Mouse (Mus musculus) Patski (cell line): ENCODE measurements around the gene Rtl1. TPM values are rescaled to one million over a fixed set of nuclear protein-coding genes. Genes with fewer than 3 reads are reported as not detected.

Source experiments
- ATAC-seq: fragments of 100-300 bp; one replicate; pipeline ENCODE4 v1.8.0; 2021
- CTCF ChIA-PET: fragments of 350-600 bp; sonication (Branson Sonifier 250); formaldehyde crosslinking; loops from one replicate; lab custom pipeline; 2022; ENCODE audit warnings: inconsistent platforms; lab: Charles Lee
- POLR2A ChIA-PET: fragments of 350-600 bp; sonication (Branson Sonifier 250); formaldehyde crosslinking; loops from one replicate; lab custom pipeline; 2022; ENCODE audit warnings: antibody characterized with exemption, inconsistent platforms; lab: Charles Lee
- DNase-seq: peaks from one replicate; pipeline ENCODE4 v3.0.0-alpha.2; 2011; ENCODE audit warnings: low read depth, low spot score
- H3K27me3 ChIP-seq: fragments of 371-371 bp; one replicate; pipeline ENCODE4 v1.5.1; 2021
- CTCF ChIP-seq: fragments of 100-300 bp; IDR thresholded peaks from one replicate; pipeline ENCODE4 v1.5.1; 2021
- in situ Hi-C: fragments of 300-500 bp; cut with MboI; formaldehyde crosslinking; loops from 3 replicates; pipeline ENCODE4 v1.11.1; 2018; ENCODE audit warnings: low pct_unique_long_range_greater_than_20kb, mixed read lengths
- polyA plus RNA-seq: library from polyadenylated mRNA; unstranded; gene quantifications from one replicate; pipeline ENCODE4 v1.2.3, GENCODE M21; 2021

The Rtl1 gene
- not detected for polyA plus RNA-seq

DNA sequence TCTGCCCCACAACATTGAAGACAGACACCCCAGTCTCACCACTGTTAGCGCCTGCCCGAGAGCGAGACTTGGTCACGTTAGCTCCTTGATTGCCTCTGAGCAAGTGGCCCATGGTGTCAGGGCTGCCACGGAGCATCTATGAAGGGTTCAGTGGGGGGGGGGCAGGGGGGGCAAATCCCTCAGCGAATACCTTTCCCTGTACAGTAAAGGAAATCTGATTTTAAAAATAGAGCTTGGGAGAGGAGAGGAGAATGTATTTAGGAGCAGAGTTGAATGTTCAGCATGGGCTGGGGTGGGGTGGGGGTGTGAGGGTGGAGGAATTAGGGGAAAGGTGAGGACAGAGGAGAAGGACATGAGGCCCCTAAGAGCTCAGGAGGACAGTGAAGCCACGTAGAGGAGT is at the start of gene Rtl1:
Rtl1 (minus strand) TSS at position 101 of the 400 bp plus-strand sequence.
- TF ChIP-seq CTCF: no peak
- in situ Hi-C loops: no loop called here
- ChIA-PET CTCF (no interaction called here), POLR2A (no interaction called here)
- ATAC-seq: no peak
- H3K27me3 ChIP-seq: peaks cover 43% of the 10 kb centered on the region
- no peak for DNase-seq

DNA sequence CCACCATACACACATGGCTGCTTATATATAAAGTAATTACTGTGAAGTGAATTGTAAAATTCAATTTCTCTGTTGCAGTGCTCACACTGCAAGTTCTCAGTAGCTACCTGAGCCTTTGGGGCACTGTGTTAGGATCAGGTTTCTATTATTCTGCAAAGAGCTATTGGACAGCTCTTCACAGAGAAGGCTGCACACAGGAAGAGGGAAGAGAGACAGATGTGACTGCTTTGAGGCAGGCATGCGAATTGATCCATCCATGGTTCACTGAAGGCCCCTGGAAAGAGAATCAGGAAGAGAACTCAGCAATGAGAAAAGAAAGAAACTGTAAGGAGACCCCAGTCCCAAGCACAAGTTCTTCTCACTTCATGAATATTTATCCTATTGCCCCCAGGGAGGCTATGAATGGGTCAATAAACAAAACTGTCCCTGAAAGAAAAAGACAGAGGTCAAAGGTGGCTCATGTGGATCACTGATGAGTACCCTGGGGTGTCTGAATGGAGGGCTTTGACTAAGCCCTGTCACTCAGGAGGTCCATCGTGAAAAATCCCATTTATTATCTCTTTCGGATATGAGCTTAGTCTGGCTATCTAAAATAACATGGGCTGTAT is 40.5 kb upstream of the Rtl1 start:
- no peak for TF ChIP-seq CTCF

DNA sequence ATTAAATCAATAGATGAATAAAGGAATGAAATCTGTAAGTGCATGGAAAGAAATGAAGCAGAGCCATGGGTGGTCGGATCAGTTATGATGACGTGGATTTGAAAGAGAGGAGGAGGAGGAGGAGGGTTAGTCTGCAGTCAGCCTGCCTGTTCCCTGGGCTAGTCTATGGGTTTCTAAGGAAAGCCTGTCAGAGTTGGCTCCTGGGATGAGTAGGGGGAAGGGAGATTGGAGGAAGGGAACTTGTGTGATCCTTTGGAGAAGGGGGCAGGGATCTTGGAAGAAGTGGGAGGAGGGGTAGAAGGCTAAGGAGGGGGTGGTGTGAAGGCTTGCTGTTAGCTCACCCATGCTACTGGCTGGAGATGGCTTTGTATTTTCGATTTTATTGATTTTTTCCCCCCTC is 31.9 kb upstream of the Rtl1 start:
- ATAC-seq (no peak), DNase-seq (no peak)
- ChIA-PET CTCF (no interaction called here), POLR2A (no interaction called here)
- H3K27me3 ChIP-seq: peaks cover 32% of the 10 kb centered on the region
- in situ Hi-C loops: loop anchor here (25.0 kb wide), 1 partner anchor 730 kb away; no protein-coding TSS in a partner anchor
- no peak for TF ChIP-seq CTCF

More for the DNA sequence above, 40.5 kb upstream of the Rtl1 start:
- ChIA-PET CTCF (no interaction called here), POLR2A (no interaction called here)
- no peak for DNase-seq
- ATAC-seq: no peak
- peaks cover 45% of the 10 kb centered on the region for H3K27me3 ChIP-seq
- in situ Hi-C loops: loop anchor here (25.0 kb wide), 1 partner anchor 722 kb away; no protein-coding TSS in a partner anchor

DNA sequence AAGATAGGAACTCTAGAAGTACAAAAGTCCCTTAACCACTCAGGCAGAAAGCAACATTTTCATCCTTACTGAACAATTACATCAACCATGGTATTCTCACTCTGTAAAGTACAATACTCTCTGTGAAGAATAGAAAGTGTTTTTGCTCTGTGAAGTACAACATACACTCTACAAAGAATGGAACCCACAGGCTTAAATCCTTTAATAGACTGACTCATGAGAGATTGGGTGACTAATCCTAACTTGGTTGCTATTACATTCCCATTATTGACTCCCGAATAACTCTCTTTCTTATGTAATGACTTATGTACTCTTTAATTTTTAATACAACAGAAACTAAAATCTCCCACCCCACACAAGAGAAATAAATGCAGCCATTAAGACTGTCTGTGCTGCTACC is 28.8 kb upstream of the Rtl1 start:
- H3K27me3 ChIP-seq: peaks cover 34% of the 10 kb centered on the region
- POLR2A ChIA-PET: no interaction called here
- in situ Hi-C loops: loop anchor here (25.0 kb wide), 1 partner anchor 733 kb away; no protein-coding TSS in a partner anchor
- no peak for TF ChIP-seq CTCF
- ATAC-seq (no peak), DNase-seq (no peak)
- CTCF ChIA-PET: no interaction called here

DNA sequence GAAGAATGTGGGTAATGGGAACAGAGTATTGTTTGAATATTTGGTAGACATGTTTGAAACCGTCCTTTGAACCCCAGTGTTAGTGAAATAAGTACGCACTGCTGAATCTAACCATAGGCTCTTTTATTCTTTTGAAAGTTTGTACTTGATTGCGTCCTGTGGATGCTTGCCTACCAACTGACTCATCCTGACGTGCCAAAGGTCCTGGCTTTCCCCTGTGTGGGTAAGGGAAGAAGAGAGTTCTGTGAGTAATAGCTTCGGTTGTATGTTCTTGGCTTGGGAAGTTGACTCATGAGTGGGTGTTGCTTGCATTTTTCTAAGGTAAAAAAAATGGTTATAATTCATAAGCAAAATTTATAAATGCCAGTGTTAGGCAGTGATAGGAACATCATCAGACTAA is 26.8 kb upstream of the Rtl1 start:
- POLR2A ChIA-PET: no interaction called here
- no peak for TF ChIP-seq CTCF
- no peak for ATAC-seq
- in situ Hi-C loops: loop anchor here (25.0 kb wide), 1 partner anchor 735 kb away; no protein-coding TSS in a partner anchor
- DNase-seq: no peak
- peaks cover 33% of the 10 kb centered on the region for H3K27me3 ChIP-seq
- CTCF ChIA-PET: no interaction called here

DNA sequence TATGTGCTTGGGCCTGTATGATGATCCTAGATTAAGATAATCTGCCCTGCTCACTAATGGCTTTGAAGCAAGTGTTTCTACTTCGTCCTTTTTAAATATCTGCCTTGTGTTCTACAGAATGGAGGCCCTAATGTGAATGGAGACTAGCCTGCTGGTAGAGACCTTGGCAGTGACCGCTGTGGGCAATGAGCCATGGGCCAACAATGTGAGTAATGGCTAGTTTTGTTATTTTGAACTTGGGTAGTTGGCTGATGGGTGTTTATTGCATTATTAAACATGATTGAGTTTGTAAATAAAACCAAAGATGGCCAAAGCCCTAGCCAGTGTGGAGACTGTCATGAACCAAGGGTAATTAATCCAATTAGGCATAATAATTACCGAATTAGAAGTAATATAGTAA is 20.1 kb upstream of the Rtl1 start:
- peaks cover 41% of the 10 kb centered on the region for H3K27me3 ChIP-seq
- DNase-seq (no peak), ATAC-seq (no peak)
- POLR2A ChIA-PET: no interaction called here
- TF ChIP-seq CTCF: no peak
- CTCF ChIA-PET: no interaction called here
- in situ Hi-C loops: no loop called here

DNA sequence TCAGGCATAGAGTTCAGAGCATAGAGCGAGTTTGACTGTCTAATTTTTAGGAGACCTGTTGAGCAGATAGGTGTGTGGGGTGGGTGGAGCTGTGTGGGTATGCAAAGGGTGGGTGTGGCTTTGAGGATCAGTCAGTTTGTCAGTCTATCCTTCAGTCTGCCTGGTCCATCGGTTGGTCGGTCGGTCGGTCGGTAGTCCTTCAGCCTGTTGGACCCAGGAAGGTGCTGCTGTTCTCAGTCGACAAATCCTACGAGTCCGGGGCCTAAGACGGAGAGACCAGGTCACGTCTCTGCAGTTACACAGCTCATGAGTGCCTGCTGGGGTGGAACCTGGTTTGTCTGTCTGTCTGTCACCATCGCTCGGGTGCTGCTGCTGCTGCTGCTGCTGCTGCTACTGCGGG is 17.9 kb upstream of the Rtl1 start:
- TF ChIP-seq CTCF: no peak
- DNase-seq (no peak), ATAC-seq (no peak)
- POLR2A ChIA-PET: no interaction called here
- peaks cover 45% of the 10 kb centered on the region for H3K27me3 ChIP-seq
- in situ Hi-C loops: no loop called here
- CTCF ChIA-PET: no interaction called here

DNA sequence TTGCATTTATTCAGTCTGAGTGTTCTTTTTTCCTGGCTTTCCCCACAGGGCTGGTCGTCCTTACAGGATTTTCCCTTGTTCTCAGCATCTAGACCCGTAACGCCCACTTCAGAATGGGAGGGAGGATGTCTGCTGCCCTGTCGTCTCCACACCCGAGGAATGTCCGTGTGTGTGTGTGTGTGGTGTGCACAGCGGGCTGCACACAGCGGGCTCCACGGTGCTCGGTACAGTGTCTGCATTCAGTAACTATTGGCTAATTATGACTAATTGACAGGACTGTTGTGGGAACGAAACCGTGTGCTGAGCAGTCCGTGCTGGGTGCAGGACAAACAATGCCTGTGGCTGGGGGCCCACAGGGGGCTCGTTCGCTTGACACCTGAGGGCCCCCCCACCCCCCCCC is 17.0 kb upstream of the Rtl1 start:
- ChIA-PET POLR2A (no interaction called here), CTCF (no interaction called here)
- no peak for TF ChIP-seq CTCF
- peaks cover 41% of the 10 kb centered on the region for H3K27me3 ChIP-seq
- no peak for ATAC-seq
- in situ Hi-C loops: no loop called here
- no peak for DNase-seq

DNA sequence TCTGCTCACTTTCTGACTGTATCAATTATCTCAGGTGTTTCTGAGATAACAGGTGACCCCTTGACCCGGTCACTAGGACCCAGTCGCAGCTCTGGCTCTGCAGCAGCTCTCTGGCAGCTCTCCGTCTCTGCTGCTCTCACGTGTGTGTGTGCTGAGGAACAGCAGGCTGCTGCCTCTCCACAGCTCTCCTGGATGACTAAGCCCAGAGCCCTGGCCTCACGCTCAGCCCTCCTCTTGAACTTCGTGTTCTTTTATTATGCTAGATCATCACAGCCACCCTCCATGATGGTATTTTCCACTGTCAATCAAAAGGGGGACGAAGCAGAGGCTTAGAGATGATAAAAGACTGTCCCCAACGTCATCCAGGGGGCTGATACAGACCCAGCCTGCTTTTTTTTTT is 15.2 kb upstream of the Rtl1 start:
- no peak for TF ChIP-seq CTCF
- DNase-seq (no peak), ATAC-seq (no peak)
- CTCF ChIA-PET: no interaction called here
- in situ Hi-C loops: no loop called here
- POLR2A ChIA-PET: no interaction called here
- H3K27me3 ChIP-seq: peaks cover 40% of the 10 kb centered on the region

DNA sequence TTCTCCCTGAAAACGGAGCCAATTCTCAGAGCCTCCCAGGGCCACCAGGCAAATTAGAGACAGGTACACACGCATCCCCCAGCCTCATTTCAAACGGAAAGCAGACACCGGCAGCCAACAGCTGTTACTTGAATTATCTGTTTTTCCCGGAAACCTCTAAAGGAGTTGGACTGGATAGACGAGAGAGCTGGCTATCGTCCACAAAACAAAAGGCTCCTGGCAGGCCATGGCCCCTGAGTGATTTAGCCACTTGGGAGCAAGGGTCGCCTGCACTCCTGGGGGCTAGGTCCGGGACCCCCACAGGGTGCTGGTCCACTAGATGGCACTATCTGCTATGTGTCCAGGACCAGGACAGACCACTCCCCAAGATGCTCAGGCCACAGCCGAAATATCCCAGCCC is 14.3 kb upstream of the Rtl1 start:
- H3K27me3 ChIP-seq: peaks cover 40% of the 10 kb centered on the region
- ChIA-PET CTCF (no interaction called here), POLR2A (no interaction called here)
- in situ Hi-C loops: no loop called here
- TF ChIP-seq CTCF: no peak
- DNase-seq (no peak), ATAC-seq (no peak)

DNA sequence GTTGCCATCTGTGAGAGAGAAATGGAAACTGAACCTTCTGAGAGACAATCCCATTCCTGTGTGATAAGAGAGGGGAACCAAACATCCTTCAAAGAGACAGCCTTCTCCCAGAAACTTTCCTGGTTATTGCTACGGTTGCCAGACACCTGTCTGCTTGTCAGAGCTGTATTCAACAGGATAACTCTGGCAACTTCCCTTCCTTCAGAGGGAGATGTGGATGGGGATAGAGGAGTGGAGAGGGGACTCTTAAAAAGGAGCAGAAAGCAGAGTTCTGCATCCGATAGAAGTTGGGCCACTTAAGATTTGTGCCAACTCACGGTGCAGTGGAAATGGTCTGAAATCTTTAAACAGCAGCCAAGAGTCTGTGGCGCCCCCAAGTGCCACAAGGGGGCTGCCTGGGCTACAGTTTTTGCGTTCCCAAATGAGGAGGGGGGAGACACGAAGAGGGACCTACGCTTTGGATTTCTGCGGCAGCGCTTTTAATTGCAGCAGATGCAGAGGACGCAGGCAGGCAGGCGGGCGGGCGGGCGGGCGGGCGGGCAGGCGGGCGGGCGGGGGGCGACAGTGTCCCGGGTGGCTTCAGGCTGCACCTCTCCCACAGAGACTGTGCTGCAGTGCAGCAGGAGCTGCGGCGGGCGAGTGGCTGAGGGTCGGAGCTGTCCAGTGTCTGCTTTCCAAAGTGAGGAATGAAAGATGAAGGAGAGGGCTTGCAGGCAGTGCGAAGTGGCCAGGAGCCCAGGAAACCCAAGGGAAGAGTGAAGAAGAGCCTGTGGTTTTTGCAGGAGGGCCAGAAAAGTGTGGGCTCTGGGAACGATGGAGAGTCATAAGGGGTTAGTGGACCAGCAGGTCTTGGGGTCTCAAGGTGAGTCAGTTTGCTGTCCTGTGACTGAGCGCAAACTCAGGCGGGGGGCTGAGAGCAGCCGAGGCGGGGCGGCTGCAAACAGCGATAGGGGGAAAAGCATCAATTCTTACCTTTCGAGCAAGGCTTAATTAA is 12.6 kb upstream of the Rtl1 start:
- peaks cover 47% of the 10 kb centered on the region for H3K27me3 ChIP-seq
- TF ChIP-seq CTCF: no peak
- in situ Hi-C loops: no loop called here
- ChIA-PET POLR2A (no interaction called here), CTCF (no interaction called here)
- ATAC-seq (no peak), DNase-seq (no peak)
